Mouse (Mus musculus) stomach, embryonic 14.5 days (tissue): ENCODE measurements around the gene Syce1. TPM values are rescaled to one million over a fixed set of nuclear protein-coding genes. Genes with fewer than 3 reads are reported as not detected.

Source experiments
- polyA plus RNA-seq: library from polyadenylated mRNA; unstranded; fragments of >200 nt; fragmentation: Nextera tagmentation; extraction: Ambion mirVana; gene quantifications from 2 replicates; pipeline ENCODE4 v1.2.1, GENCODE M21; 2014

The Syce1 gene
- polyA plus RNA-seq, 1 experiment from 2014 or later, result 0.27 TPM

Other genes starting within 250 kb of the Syce1 start
- not detected in 2 replicates for gene Olfr538, start 220.0 kb downstream of the Syce1 start, polyA plus RNA-seq
- gene Olfr46, start 186.6 kb downstream of the Syce1 start, polyA plus RNA-seq, result not detected in 2 replicates
- gene Olfr61, start 158.9 kb downstream of the Syce1 start, polyA plus RNA-seq, result not detected in 2 replicates
- gene Olfr53, start 141.4 kb downstream of the Syce1 start, polyA plus RNA-seq, result not detected in 2 replicates
- gene Olfr539, start 127.9 kb downstream of the Syce1 start, polyA plus RNA-seq, result not detected in 2 replicates
- not detected in 2 replicates for gene Olfr45, start 105.9 kb downstream of the Syce1 start, polyA plus RNA-seq
- not detected in 2 replicates for gene Olfr541, start 90.6 kb downstream of the Syce1 start, polyA plus RNA-seq
- not detected in 2 replicates for gene Cyp2e1, start 24.1 kb downstream of the Syce1 start, polyA plus RNA-seq
- 2.7 and 3.0 TPM in 2 replicates for gene Zfp941, start 34.3 kb upstream of the Syce1 start, polyA plus RNA-seq
- gene Urah, start 47.2 kb upstream of the Syce1 start, polyA plus RNA-seq, result 14.2 and 18.7 TPM in 2 replicates
- gene Scgb1c1, start 57.7 kb upstream of the Syce1 start, polyA plus RNA-seq, result not detected in 2 replicates
- not detected in 2 replicates for gene Odf3, start 60.0 kb upstream of the Syce1 start, polyA plus RNA-seq
- not detected in 2 replicates for gene Gm45785, start 68.5 kb upstream of the Syce1 start, polyA plus RNA-seq
- 65.7 and 72.8 TPM in 2 replicates for gene Ric8a, start 69.1 kb upstream of the Syce1 start, polyA plus RNA-seq
- 48.7 and 55.3 TPM in 2 replicates for gene Bet1l, start 69.7 kb upstream of the Syce1 start, polyA plus RNA-seq
- 136 and 146 TPM in 2 replicates for gene Psmd13, start 94.1 kb upstream of the Syce1 start, polyA plus RNA-seq
- 21.8 and 23.5 TPM in 2 replicates for gene Sirt3, start 94.5 kb upstream of the Syce1 start, polyA plus RNA-seq
- 0.87 TPM in 1 of 2 replicates, not detected in the other for gene Cox8b, start 112.6 kb upstream of the Syce1 start, polyA plus RNA-seq
- 1.2 and 2.2 TPM in 2 replicates for gene Nlrp6, start 133.1 kb upstream of the Syce1 start, polyA plus RNA-seq
- 28.7 and 31.0 TPM in 2 replicates for gene Pgghg, start 153.5 kb upstream of the Syce1 start, polyA plus RNA-seq
- gene Ifitm5, start 162.4 kb upstream of the Syce1 start, polyA plus RNA-seq, result 2.0 and 2.6 TPM in 2 replicates
- gene Gm45717, start 168.1 kb upstream of the Syce1 start, polyA plus RNA-seq, result not detected in 2 replicates
- 1,395 and 1,501 TPM in 2 replicates for gene Ifitm2, start 168.1 kb upstream of the Syce1 start, polyA plus RNA-seq
- 241 and 289 TPM in 2 replicates for gene Ifitm1, start 179.4 kb upstream of the Syce1 start, polyA plus RNA-seq
- 347 and 377 TPM in 2 replicates for gene Ifitm3, start 222.9 kb upstream of the Syce1 start, polyA plus RNA-seq
- 2.6 TPM in 1 of 2 replicates, not detected in the other for gene Ifitm6, start 230.1 kb upstream of the Syce1 start, polyA plus RNA-seq
- not detected in 2 replicates for gene Gm17387, start 241.3 kb upstream of the Syce1 start, polyA plus RNA-seq